Mouse (Mus musculus) bone marrow macrophage, adult 2 months (primary cell): ENCODE measurements around the gene Ugt1a10. TPM values are rescaled to one million over a fixed set of nuclear protein-coding genes. Genes with fewer than 3 reads are reported as not detected.
"Not testable (repeated sequence)": the region's sequence is repeated elsewhere in the genome, so short reads cannot be mapped to it uniquely, and the experiment has no call there.

Experiments used
- H3K27ac ChIP-seq: 2 replicates; pipeline ENCODE4 v1.5.1; 2012; ENCODE audit warnings: low read depth, low read length; ENCODE audit not compliant: insufficient read depth
- H3K4me1 ChIP-seq: 2 replicates; pipeline ENCODE4 v1.6.1; 2012; ENCODE audit warnings: low read length; ENCODE audit not compliant: control insufficient read depth, insufficient read depth
- H3K4me3 ChIP-seq: 2 replicates; pipeline ENCODE4 v1.5.1; 2012; ENCODE audit warnings: mild to moderate bottlenecking, low read length, moderate library complexity; ENCODE audit not compliant: insufficient read depth
- CTCF ChIP-seq: IDR thresholded peaks from 2 replicates; pipeline ENCODE4 v1.5.1; 2012; ENCODE audit warnings: low read depth, mild to moderate bottlenecking, low read length, moderate library complexity
- POLR2A ChIP-seq: IDR thresholded peaks from 2 replicates; pipeline ENCODE4 v1.6.1; 2012; ENCODE audit warnings: mild to moderate bottlenecking, low read depth, low read length, borderline replicate concordance
- polyA plus RNA-seq: library from polyadenylated mRNA; stranded (reverse); fragments of >200 nt; gene quantifications from 2 replicates; pipeline ENCODE4 v1.2.4, GENCODE M21; 2012; ENCODE audit not compliant: missing spikeins, insufficient read depth, insufficient read length

The Ugt1a10 gene
- polyA plus RNA-seq, 1 experiment, result not detected

DNA sequence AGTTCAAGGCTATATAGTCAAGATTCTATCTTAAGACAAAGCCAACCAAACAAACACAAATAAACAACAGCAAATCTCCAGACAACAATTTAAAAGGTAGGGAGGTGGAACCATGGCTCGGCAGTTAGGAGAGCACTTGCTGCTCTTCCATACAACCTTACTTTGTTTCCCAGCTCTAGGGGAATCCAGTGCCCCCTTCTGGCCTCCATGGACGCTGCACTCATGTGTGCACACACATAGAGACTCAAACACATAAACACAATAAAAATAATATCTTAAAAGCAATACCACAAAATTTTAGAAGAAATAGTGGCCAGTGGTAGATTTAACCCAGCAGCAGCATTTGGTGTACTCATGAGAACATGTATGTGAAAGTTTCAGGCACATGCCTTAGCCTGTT is 162.0 kb downstream of the Ugt1a10 start:
- no peaks in the 10 kb centered on the region for H3K4me1 ChIP-seq
- TF ChIP-seq POLR2A (no peak), CTCF (no peak)

GRCm38 (mm10) chr1:88217576-88217975 is 162.4 kb downstream of the Ugt1a10 start:
- no peak overlapping the region for H3K4me3 ChIP-seq
- TF ChIP-seq CTCF (no peak), POLR2A (no peak)
- no peak overlapping the region for H3K27ac ChIP-seq
- no peaks in the 10 kb centered on the region for H3K4me1 ChIP-seq

More for the DNA sequence above, 162.0 kb downstream of the Ugt1a10 start:
- H3K4me3 ChIP-seq, result no peak overlapping the region
- H3K27ac ChIP-seq, result no peak overlapping the region

- TF ChIP-seq CTCF (no peak), POLR2A (no peak)
- Histone ChIP-seq H3K4me1 (no peaks in the 10 kb centered on the region), H3K4me3 (no peak overlapping the region), H3K27ac (no peak overlapping the region)
Measured at GRCm38 (mm10) chr1:88218051-88218450, 162.9 kb downstream of the Ugt1a10 start.

DNA sequence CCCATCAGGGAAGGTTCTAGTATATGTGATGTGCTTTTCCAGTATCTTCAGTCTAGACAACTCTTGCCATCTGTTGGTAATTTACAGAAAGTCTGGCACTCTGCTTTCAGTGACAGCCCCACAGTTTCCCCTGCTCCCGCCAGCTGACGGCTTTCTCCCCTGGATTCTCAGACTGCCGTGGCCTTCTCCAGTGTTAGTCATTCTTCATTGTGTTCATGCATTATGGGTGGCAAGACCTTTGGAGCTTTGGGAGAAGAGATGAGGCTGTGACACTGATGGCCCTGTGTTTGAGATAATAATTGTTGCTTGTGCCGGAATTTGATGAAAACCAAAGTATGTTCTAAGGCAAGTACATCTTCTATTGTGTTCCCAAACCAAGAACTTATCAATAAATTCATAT is 163.4 kb downstream of the Ugt1a10 start:
- H3K27ac ChIP-seq, result no peak overlapping the region
- no peak for TF ChIP-seq POLR2A
- TF ChIP-seq CTCF, result no peak
- no peak overlapping the region for H3K4me3 ChIP-seq
- H3K4me1 ChIP-seq, result no peaks in the 10 kb centered on the region

GRCm38 (mm10) chr1:88219054-88219453 is 163.9 kb downstream of the Ugt1a10 start:
- Histone ChIP-seq H3K27ac (no peak overlapping the region), H3K4me3 (no peak overlapping the region), H3K4me1 (no peaks in the 10 kb centered on the region)
- no peak for TF ChIP-seq POLR2A
- TF ChIP-seq CTCF, result no peak

GRCm38 (mm10) chr1:88220336-88220735 is 165.1 kb downstream of the Ugt1a10 start:
- H3K27ac ChIP-seq, result no peak overlapping the region
- no peak for TF ChIP-seq CTCF
- no peak for TF ChIP-seq POLR2A
- H3K4me3 ChIP-seq, result no peak overlapping the region

GRCm38 (mm10) chr1:88222216-88222615 is 167.0 kb downstream of the Ugt1a10 start:
- Histone ChIP-seq H3K4me1 (peaks cover 6% of the 10 kb centered on the region), H3K4me3 (no peak overlapping the region), H3K27ac (no peak overlapping the region)
- TF ChIP-seq CTCF (no peak), POLR2A (no peak)

More at GRCm38 (mm10) chr1:88220336-88220735, 165.1 kb downstream of the Ugt1a10 start:
- H3K4me1 ChIP-seq, result no peaks in the 10 kb centered on the region

DNA sequence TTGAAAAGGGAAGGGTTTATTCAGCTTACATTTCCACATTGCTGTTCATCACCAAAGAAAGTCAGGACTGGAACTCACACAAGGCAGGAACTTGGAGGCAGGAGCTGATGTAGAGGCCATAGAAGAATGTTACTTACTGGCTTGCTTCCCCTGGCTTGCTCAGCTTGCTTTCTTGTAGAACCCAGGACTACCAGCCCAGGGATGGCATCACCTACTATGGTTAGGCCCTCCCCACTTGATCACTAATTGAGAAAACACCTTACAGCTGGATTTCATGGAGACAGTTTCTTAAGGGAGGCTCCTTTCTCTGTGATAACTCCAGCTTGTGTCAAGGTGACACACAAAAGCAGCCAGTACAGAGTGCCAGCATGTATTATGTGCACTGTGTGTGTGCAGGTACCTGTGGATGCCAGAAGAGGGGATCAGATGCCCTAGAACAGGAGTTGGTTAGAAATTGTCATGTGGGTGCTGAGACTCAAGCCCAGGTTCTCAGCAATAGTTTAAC is 167.9 kb downstream of the Ugt1a10 start:
- H3K27ac ChIP-seq, H3K4me3 ChIP-seq: not testable (repeated sequence)
- peaks cover 10% of the 10 kb centered on the region for H3K4me1 ChIP-seq

GRCm38 (mm10) chr1:88223591-88223990 is 168.4 kb downstream of the Ugt1a10 start:
- TF ChIP-seq CTCF (no peak), POLR2A (no peak)
- H3K27ac ChIP-seq, result no peak overlapping the region
- H3K4me1 ChIP-seq, result peaks cover 10% of the 10 kb centered on the region
- H3K4me3 ChIP-seq, result no peak overlapping the region

- Histone ChIP-seq H3K4me3 (no peak overlapping the region), H3K27ac (no peak overlapping the region), H3K4me1 (peaks cover 10% of the 10 kb centered on the region)
- TF ChIP-seq POLR2A (no peak), CTCF (no peak)
Measured at GRCm38 (mm10) chr1:88224029-88224776, 169.0 kb downstream of the Ugt1a10 start.

- not testable (repeated sequence) for H3K27ac ChIP-seq, H3K4me3 ChIP-seq
- H3K4me1 ChIP-seq, result peaks cover 10% of the 10 kb centered on the region
Measured at GRCm38 (mm10) chr1:88225301-88225700, 170.1 kb downstream of the Ugt1a10 start.

GRCm38 (mm10) chr1:88225741-88226140 is 170.6 kb downstream of the Ugt1a10 start:
- TF ChIP-seq CTCF (no peak), POLR2A (no peak)
- no peak overlapping the region for H3K27ac ChIP-seq
- no peak overlapping the region for H3K4me3 ChIP-seq
- peaks cover 10% of the 10 kb centered on the region for H3K4me1 ChIP-seq
